Mouse (Mus musculus): ENCODE measurements around the gene Ankrd1. TPM values are rescaled to one million over a fixed set of nuclear protein-coding genes. Genes with fewer than 3 reads are reported as not detected.

Ankrd1 gene
- total and polyA plus RNA-seq, 3 experiments = not detected

- H3K4me2 ChIP-seq (ENCODE audit: insufficient read depth, low read depth, poor library complexity, severe bottlenecking) = no peak overlapping the region
- no peak overlapping the region for H3K27ac ChIP-seq (ENCODE audit: insufficient read depth, low read depth)
- H3K9ac ChIP-seq (ENCODE audit: insufficient read depth, low read depth) = no peak overlapping the region
- H3K4me3 ChIP-seq (replicated peaks in 1 of 3; ENCODE audit: low read depth in 2 of 3, low read length in 2 of 3, poor library complexity in 1 of 3) = no peak overlapping the region
- H3K27me3 ChIP-seq (replicated peaks) = no peaks in the 10 kb centered on the region
- H3K9me3 ChIP-seq (replicated peaks; ENCODE audit: low read length) = no peaks in the 10 kb centered on the region
- H3K4me1 ChIP-seq (ENCODE audit: control insufficient read depth in 1 of 2, insufficient read depth in 2 of 2) = peaks cover 0 to 7% of the 10 kb centered on the region in 2 experiments; a peak in 2 of 4 replicates
- in situ Hi-C loops (cut with MboI; ENCODE audit: low pct_ligation_motif_present, low pct_unique_long_range_greater_than_20kb, low sequenced_read_pairs) (no loop called here), dilution Hi-C loops (cut with MboI; ENCODE audit: extremely low pct_ligation_motif_present, extremely low pct_unique_long_range_greater_than_20kb, low sequenced_read_pairs) (no loop called here)
- no peaks in the 10 kb centered on the region for H3K79me2 ChIP-seq (replicated peaks; ENCODE audit: control insufficient read depth, extremely low read depth, insufficient read depth, poor library complexity, severe bottlenecking)
- H3K36me3 ChIP-seq (replicated peaks in 1 of 2; ENCODE audit: control insufficient read depth in 1 of 2, insufficient read depth in 1 of 2, low read length in 1 of 2) = no peaks in the 10 kb centered on the region
- TF ChIP-seq SMC3 (IDR thresholded peaks at IDR 0.05; ENCODE audit: low read depth, low read length) (peak; percentile 49), RAD21 (IDR thresholded peaks at IDR 0.05; ENCODE audit: low read depth, low read length) (peak; percentile 40), MAX (IDR thresholded peaks at IDR 0.05; ENCODE audit: low read length) (no peak), CTCF (conservative IDR thresholded peaks at IDR 0.05 in 1 of 2, IDR thresholded peaks at IDR 0.05 in 1 of 2; ENCODE audit: low read depth in 2 of 2, low read length in 2 of 2) (peak; percentile 20 to 54; a peak in 2 of 4 replicates)
- DNase-seq (ENCODE audit: extremely low read depth) = peak; percentile 7
These were observed 28.7 kb upstream of the Ankrd1 start for GRCm38 (mm10) chr19:36148578-36148977.

DNA sequence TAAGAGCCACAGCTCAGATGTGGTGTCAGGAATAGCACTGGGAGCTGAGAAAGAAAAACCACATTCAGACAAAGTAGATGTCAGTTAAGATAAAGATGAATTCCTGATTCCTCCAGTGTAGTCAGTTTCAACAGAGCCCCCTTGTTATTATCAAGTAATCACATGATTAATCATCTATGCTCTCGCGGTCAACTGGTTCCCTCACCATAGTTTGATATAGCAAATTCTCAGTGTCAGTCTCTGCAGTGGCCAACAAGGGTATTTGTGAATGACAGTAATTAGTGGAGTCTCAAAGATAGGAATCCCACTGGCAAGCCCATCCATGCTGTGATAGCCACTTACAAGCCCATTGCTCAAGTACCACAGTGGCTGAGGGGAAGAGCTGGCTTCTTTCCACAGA, 23.7 kb upstream of the Ankrd1 start:
- no peak for TF ChIP-seq TBP (conservative IDR thresholded peaks at IDR 0.05; ENCODE audit: low read depth, low read length)
- TF ChIP-seq ZC3H11A (IDR thresholded peaks at IDR 0.05; ENCODE audit: low read depth, low read length) = no peak
- TF ChIP-seq PAX5 (IDR thresholded peaks at IDR 0.05; ENCODE audit: low read length) = no peak
- TF ChIP-seq MYC (IDR thresholded peaks at IDR 0.05; ENCODE audit: low read depth, low read length) = no peak
- no peak for TF ChIP-seq IRF4 (IDR thresholded peaks at IDR 0.05; ENCODE audit: low read depth, low read length)
- no peak for TF ChIP-seq UBTF (IDR thresholded peaks at IDR 0.05; ENCODE audit: low read depth, low read length)
- no peak for TF ChIP-seq ZMIZ1 (IDR thresholded peaks at IDR 0.05; ENCODE audit: low read depth, low read length)
- no peak for TF ChIP-seq NELFE (IDR thresholded peaks at IDR 0.05; ENCODE audit: low read depth, low read length)
- no peak for TF ChIP-seq E2F4 (IDR thresholded peaks at IDR 0.05; ENCODE audit: insufficient replicate concordance, low read depth, low read length)
- no peak for TF ChIP-seq TCF12 (IDR thresholded peaks at IDR 0.05; ENCODE audit: low read depth, low read length)
- no peak for TF ChIP-seq CTCF (conservative IDR thresholded peaks at IDR 0.05 in 1 of 2, IDR thresholded peaks at IDR 0.05 in 1 of 2; ENCODE audit: low read depth in 2 of 2, low read length in 2 of 2)
- no peak for TF ChIP-seq ZKSCAN1 (IDR thresholded peaks at IDR 0.05; ENCODE audit: borderline replicate concordance, low read depth, low read length)
- no peak for TF ChIP-seq ZNF384 (IDR thresholded peaks at IDR 0.05; ENCODE audit: low read depth, low read length)
- TF ChIP-seq CHD2 (IDR thresholded peaks at IDR 0.05; ENCODE audit: low read length) = no peak
- no peak for TF ChIP-seq EP300 (IDR thresholded peaks at IDR 0.05; ENCODE audit: low read length)
- TF ChIP-seq MAFK (IDR thresholded peaks at IDR 0.05; ENCODE audit: insufficient replicate concordance, low read length) = no peak
- no peak for TF ChIP-seq JUN (IDR thresholded peaks at IDR 0.05; ENCODE audit: insufficient read depth, low read depth, low read length)
- dilution Hi-C loops (cut with MboI; ENCODE audit: extremely low pct_ligation_motif_present, extremely low pct_unique_long_range_greater_than_20kb, low sequenced_read_pairs) = no loop called here
- in situ Hi-C loops (cut with MboI; ENCODE audit: low pct_ligation_motif_present, low pct_unique_long_range_greater_than_20kb, low sequenced_read_pairs) = no loop called here

More for the DNA sequence above, 23.7 kb upstream of the Ankrd1 start:
- no peak overlapping the region for H3K27ac ChIP-seq (ENCODE audit: insufficient read depth, low read depth)
- no peaks in the 10 kb centered on the region for H3K9me3 ChIP-seq (replicated peaks; ENCODE audit: low read length)
- no peaks in the 10 kb centered on the region for H3K27me3 ChIP-seq (replicated peaks)
- no peaks in the 10 kb centered on the region for H3K79me2 ChIP-seq (replicated peaks; ENCODE audit: control insufficient read depth, extremely low read depth, insufficient read depth, poor library complexity, severe bottlenecking)
- no peak overlapping the region for H3K4me3 ChIP-seq (replicated peaks in 1 of 3; ENCODE audit: low read depth in 2 of 3, low read length in 2 of 3, poor library complexity in 1 of 3)
- H3K9ac ChIP-seq (ENCODE audit: insufficient read depth, low read depth) = no peak overlapping the region
- no peaks in the 10 kb centered on the region for H3K36me3 ChIP-seq (replicated peaks in 1 of 2; ENCODE audit: control insufficient read depth in 1 of 2, insufficient read depth in 1 of 2, low read length in 1 of 2)
- no peaks in the 10 kb centered on the region for H3K4me1 ChIP-seq (ENCODE audit: control insufficient read depth in 1 of 2, insufficient read depth in 2 of 2)
- H3K4me2 ChIP-seq (ENCODE audit: insufficient read depth, low read depth, poor library complexity, severe bottlenecking) = no peak overlapping the region
- DNase-seq (ENCODE audit: extremely low read depth) = no peak
